Mouse (Mus musculus) ES-Bruce4 (cell line): ENCODE results near the gene Med7.

Experiments
- CTCF ChIP-seq: IDR thresholded peaks from one replicate; pipeline ENCODE4 v1.8.1; 2011; ENCODE audit warnings: low read depth, low read length
- EP300 ChIP-seq: IDR thresholded peaks from 2 replicates; pipeline ENCODE4 v1.6.1; 2011; ENCODE audit warnings: low read depth, low read length; ENCODE audit not compliant: insufficient read depth
- POLR2A ChIP-seq: IDR thresholded peaks from one replicate; pipeline ENCODE4 v1.8.1; 2011; ENCODE audit warnings: low read length; ENCODE audit not compliant: insufficient read depth

GRCm38 (mm10) chr11:46479311-46479710 is 42.6 kb downstream of the Med7 start:
- TF ChIP-seq POLR2A = no peak
- TF ChIP-seq CTCF = no peak
- no peak for TF ChIP-seq EP300
